Mouse (Mus musculus): ENCODE data around the gene Kcnmb3.

GRCm38 (mm10) chr3:32494387-32495087 lies 2.5 kb upstream of the Kcnmb3 start:
- no peak for TF ChIP-seq CTCF (IDR thresholded peaks at IDR 0.05; ENCODE audit: control insufficient read depth, insufficient read depth, insufficient read length)
- no peak for TF ChIP-seq MYOG (IDR thresholded peaks at IDR 0.05; ENCODE audit: control insufficient read depth, extremely low read depth, insufficient read length)
- no peak for TF ChIP-seq MAX (IDR thresholded peaks at IDR 0.05)
- no peak for TF ChIP-seq MYOD1 (IDR thresholded peaks at IDR 0.05; ENCODE audit: control insufficient read depth, insufficient read length, low read depth)

All from C2C12 (cell line).